Mouse (Mus musculus): ENCODE data around the gene Rnf150.

DNA sequence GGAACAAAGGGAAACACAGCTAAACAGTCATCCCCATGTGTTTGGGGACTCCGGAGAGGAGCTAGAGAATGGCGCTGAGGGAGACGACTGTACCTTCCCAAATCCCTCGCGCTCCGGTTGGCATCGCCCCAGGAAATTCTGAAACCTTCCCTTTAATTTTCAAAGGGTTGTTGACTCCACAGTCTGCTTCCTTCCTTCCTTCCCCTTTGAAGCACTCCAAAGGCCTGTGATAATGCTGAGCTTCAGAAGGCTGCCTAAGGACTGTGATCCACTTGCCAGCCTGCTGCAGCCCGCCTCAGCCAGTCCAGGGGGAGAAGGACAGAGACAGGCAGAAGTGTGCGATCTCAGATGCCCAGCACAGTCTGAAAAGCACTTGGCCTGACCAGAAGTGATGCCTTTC is 183.8 kb downstream of the Rnf150 start:
- TF ChIP-seq POLR2A (IDR thresholded peaks at IDR 0.05; ENCODE audit: control insufficient read depth, extremely low read depth, insufficient read depth, low read length, poor library complexity) (no peak), CTCF (IDR thresholded peaks at IDR 0.05; ENCODE audit: borderline replicate concordance, control insufficient read depth, extremely low read depth, insufficient read depth, low read length, poor library complexity) (no peak)
